Mouse (Mus musculus): ENCODE measurements at regions not wholly inside any gene's neighbourhood (a gene's known extent, or its start where the extent isn't known, plus 50 kb on each side); places are given as distances from the start of the nearest gene placed in this dataset.
"Not testable (repeated sequence)": the region's sequence is repeated elsewhere in the genome, so short reads cannot be mapped to it uniquely, and the experiment has no call there.

- no peak for DNase-seq
Measured at GRCm38 (mm10) chr7:60293556-60293955, 153.5 kb upstream of the Snrpn start.

DNA sequence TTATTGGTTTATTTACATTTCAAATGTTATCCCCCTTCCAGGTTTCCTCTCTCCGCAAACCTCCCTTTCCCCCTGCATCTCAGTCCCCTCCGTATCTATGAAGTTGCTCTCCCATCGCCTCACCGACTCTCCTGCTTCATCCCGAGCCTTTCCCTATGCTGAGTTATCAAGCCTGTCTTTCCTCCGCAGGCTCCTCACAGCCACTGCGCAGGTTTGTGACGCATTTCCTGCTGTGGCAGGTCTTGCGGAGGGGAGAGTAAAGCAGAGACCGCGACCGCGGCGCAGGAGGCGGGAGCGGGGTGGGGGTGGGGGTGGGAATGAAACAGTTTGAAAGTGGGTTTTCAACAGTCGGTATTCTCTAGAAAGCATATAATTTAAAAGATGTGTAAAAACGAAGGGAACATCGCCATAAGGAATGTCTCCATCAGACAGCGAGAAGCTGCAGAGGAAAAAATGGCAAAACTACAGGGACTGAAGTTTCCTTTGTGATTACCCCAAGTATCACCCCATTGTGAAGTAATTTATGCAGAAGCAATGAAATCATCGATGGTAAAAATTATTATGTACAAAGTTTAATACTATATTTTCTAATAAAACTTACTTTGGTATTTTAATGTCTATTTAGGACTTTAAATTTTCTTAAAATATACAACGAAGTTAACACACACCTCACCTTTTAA lies 104.3 kb upstream of the Snrpn start:
- peak; percentile 34 for DNase-seq

GRCm38 (mm10) chr7:60243746-60244145 lies 103.7 kb upstream of the Snrpn start:
- peak; percentile 32 for DNase-seq

DNA sequence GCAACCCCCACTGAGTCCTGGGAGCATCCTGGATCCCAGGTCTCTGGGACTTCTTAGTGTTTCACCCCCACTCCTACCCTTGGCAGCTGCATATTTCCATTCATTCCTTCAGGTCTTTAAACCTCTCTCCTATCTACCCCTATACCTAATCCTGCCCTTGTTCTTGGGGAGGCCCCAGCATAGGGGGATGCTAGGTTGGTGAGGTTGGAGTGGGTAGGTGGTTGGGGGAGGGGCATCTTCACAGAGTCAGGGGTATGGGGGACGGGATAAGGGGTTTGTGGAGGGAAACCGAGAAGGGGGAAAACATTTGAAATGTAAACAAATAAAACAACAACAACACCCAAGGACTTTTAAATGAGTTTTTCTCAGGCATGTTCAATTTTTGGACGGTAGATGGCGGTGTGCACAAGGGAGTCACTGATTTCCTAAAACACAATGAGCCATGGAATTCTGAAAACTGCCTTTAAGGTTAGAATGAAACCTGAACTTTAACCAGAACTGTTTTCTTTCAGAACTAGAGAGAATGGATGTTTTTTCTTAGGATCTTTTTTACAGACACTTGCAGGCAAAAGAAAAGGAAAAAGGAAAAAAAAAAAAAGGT lies 98.7 kb upstream of the Snrpn start:
- DNase-seq = not testable (repeated sequence)

- DNase-seq = peak; percentile 20
Measured at GRCm38 (mm10) chr7:60216358-60217273, 76.6 kb upstream of the Snrpn start.
